Mouse (Mus musculus) layer of hippocampus, adult 11-12 months (tissue): ENCODE data around the gene Spata48.

Experiments used
- DNase-seq: peaks from one replicate; pipeline ENCODE4 v3.0.0; 2022; ENCODE audit warnings: low spot score

Spata48 gene

DNA sequence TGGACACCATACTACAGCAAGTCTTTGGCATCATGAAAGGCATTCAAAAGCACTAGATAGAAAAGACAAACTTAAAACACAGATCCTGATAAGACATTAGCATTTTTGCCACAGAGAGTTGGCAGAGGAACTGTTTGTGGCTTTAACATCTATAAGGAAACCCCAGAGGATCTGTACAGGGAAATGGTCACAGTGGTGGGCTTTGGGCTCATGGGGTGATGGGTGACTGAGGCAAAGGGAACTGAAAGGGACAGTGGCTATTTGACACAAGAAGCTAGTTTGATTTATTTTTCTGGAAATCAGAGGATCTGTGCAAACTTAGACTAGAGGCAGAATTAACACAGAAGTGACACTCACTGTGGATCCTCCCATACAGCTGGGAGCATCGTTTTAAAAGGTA lies 74.4 kb downstream of the Spata48 start:
- no peak for DNase-seq

DNA sequence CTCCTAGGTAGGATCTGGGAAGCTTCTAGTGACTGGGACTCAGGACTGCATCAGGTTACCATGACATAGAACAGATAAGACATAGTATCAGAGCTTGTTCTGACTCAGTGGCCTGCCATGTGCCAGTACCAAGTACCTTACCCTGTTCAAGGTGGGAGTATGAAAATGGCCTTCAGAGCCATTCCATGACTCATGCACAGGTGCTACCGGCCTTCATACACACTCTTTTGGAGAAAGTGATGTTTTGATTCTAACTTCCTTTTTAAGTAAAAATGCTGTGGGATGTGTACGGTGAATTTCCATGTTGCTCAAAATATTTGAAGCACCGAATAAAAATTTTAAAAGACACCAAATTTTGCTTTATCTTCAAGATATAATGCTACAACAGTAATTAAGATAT lies 84.1 kb downstream of the Spata48 start:
- no peak for DNase-seq

DNA sequence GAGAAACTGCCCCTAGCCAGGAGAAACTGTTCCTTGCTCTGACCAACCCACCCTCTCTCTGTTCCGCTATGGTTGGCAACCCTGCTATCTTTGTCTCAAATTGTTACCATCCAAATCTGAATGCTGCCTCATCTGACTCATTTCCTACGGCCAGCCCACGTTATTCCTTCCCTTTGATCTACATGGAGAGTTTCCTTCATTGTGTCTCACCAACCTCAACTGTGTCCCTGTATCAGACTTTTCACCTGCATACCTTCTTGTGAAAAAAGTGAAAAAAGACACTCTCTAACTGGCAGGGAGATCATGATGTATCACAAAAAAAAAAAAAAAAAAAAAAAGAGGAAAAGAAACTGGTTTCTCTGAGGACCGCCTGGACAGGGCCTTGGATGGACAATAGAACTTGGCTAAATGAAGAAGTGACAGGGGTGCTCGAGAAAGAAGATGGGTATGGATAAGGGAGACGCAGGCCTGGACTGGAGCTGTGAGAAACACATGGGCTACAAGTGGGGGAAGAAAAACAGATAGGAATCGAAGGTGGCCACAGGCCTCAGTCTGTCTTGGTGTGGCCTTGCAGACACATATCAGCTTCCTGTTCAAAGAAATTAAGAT lies 85.1 kb downstream of the Spata48 start:
- no peak for DNase-seq

DNA sequence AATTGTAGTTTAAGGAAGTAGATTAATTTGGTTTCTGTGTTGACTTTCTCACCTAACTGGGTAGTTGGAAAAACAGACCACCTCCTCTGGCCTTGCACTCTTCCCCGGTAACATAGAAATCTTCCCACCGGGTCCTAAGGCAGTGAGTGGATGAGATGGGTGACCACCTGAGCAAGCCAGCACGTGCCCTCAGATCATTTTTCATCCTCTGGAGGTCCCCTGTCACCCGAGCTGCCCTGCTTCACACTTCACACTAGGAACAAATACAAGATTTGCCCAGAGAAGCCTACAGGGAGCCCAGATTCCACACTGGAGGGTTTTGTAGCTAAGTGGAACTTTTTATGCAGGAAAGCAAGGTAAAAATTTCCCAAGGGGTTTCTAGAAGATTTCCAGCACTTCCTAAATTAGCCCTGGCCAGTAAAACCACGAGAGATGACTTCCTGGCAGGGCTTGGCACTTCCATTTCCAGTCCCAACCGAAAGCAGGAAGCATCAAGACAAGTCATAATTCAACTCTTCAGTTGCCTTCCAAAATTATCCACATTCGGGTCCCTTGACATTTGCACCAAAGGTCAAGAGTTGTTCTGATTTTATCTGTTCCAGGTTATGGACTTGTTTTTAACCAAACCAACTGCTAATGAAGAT lies 85.8 kb downstream of the Spata48 start:
- DNase-seq: no peak

DNA sequence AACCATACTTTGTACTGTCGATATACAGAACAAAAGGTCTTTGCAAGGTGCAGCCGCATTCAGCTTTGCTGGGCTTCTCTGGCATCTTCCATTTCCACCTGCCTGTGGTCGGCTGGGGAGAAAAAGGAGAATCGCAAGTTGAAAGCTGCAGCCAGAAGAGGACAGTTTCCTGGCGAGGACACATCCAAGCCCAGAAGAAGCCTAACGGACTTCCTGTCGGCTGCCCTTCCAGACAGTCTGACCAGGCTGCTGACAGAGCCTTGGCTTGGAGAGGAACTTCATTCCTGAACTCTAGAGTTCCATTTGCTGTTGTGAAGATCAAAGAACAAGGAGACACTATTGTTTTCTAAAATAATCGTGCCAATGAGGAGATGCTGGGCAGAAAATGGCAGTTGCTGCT lies 93.7 kb downstream of the Spata48 start:
- no peak for DNase-seq

DNA sequence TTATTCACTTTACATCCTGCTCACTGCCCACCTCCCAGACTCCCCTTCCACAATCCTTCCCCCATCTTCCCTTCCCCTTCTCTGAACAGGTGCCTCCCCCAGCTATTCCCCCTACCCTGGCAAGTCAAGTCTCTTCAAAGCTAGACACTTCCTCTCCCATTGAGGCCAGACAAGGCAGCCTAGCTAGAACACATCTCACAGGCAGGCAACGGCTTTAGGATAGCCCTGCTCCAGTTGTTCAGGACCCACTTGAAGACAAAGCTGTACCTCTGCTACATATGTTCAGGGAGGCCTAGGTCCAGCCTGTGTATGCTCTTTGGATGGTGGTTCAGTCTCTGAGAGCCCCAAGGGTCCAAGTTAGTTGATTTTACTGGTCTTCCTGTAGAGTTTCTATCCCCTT lies 94.3 kb downstream of the Spata48 start:
- no peak for DNase-seq

DNA sequence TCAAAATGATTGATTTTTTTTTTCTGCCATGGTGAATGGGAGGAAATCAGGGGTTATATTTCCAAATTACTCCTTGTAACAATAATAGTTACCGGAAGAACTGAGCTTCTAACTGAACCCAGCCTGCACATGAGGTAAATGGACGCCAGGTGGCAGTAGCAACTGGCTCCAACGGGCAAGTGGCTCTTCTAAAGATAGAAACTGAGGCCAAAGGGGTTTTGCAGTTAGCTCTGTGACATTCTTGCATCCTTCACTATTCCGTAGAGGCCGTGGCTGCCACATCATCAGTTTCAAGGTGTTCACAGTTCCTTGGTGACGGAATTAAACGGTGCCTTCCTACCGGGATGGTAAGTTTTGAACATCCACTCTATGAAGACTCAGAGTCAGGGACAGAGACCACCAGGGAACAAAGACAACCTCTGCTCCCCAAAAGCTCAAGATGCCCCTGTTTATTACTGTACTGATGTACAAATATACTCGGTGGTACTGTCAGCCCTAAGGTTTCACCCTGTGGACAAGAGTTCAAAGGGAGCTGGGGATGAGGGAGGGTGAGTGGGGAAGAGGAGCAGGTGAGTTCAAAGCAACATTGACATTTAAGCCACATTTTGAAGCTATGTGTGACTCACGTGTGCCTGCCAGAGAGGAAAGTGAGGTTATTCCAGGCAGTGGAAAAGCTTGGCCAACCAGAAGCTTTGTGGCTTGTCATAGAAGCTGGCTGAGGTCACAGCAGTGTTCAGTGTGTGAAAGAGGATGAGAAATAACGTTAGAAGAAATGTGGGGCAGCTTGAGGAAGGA lies 95.5 kb downstream of the Spata48 start:
- peak; percentile 69 for DNase-seq

DNA sequence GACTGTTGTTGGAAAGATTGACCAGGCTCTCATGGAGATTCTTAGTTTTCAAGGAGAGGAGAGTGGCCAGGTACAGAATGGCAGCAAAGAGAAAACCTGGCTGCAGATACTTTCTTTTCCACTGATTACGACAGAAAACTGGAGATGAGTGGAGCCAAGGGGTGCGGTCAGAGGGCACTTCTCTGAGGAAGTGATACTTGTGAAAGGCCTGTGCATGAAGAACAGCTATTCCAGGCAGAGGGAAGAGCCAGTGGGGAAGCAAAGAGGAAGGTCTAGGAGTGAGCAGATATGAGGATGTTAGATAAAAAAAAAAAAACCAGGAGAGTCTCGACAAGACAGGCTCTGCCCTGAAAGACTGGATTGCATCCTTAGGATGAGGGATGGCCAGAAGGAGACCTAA lies 96.8 kb downstream of the Spata48 start:
- DNase-seq: no peak

DNA sequence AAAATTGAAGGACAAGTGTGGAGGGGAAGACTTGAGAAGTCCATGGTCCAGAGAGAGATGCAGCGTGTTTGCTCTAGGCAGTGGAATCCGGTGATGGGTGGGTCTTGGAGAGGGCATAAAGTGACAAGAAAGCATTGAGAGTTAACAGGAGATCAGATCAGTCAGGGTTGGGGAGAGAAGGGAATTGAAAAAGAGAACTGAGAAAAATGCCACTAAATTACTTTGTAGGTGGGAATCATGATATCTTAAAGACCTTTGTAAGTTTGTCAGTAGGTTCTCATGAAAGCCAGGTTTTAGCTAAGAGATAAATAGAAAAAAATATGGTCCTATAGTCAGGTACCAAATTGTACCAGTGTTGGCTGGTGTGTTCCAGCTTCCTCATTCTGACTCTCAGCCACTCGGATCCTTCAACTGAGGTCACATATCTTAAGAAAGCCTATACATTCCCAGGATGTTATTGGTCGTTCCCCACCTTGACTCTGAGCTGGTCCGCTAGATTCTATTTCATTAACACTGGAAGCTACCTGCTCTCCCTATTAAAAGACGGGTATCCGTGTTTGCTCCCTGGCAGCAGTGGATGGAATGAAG lies 97.3 kb downstream of the Spata48 start:
- DNase-seq: no peak

DNA sequence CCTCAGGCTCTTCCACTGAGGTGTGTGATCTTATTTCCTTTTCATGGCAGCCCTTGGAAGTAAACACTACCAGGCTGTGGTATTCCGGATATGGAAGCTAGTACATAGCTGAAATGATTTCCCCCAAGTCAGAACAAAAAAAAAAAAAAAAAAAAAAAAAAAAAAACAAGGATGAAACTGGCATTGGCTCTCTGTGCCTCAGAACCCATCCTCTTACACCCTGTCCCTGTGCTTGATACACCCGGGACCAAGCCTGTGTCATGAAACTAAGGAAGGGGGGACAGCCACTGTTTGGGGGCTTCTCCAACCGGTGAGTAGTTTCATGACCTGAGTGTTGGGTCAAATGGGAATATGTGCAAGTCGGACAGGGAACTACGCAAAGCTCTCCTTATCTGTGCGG lies 99.2 kb downstream of the Spata48 start:
- DNase-seq: no peak

DNA sequence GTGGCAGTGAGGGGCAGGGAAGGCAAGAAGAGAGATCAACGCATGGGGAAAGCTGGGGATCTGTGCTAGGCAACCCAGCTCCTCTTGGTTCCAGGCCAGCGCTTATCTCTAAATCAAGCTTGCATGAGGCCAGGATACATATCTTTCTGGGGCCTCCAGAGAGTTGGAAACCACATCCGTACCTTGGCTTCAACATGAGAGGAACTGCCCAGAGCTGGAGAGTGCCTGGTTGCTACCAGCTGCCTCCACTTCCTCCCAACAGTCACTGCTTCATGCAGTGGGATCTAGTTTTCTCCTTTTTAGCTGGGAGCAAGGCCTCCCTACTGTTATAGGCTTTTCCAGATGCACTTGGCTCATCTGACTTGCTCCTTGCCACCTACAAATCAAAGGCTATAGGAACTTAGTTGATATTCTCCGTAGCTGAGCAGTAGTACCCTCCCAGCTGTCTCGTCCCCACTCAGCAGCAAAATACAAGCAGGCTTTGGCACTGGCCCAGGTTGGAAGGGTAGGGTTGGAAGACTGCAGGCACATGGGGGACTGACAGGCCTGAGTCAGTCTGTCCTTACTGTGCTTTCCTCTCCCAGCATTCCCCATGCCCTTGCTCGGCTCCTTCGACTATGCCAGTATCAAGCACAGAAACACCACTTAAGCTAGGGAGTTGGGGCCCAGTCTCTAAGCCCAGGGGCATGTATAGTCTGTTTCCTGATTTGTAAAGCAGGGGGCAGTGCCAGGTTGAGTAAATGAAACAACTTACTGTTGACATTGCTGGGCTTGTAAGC lies 102.6 kb downstream of the Spata48 start:
- DNase-seq: no peak
